Mouse (Mus musculus): ENCODE results near the gene Mindy4. TPM values are rescaled to one million over a fixed set of nuclear protein-coding genes. Genes with fewer than 3 reads are reported as not detected.

Mindy4 gene
- total RNA-seq, 2 experiments from 2014 or later, result 4.9 to 5.2 TPM

GRCm38 (mm10) chr6:55203931-55204330, 748 bp downstream of the Mindy4 start:
- intact Hi-C loops (cut with DNase I), result no loop called here
- DNase-seq, result no peak

GRCm38 (mm10) chr6:55207786-55208185, 4.6 kb downstream of the Mindy4 start:
- intact Hi-C loops (cut with DNase I), result no loop called here
- DNase-seq, result no peak

- peak; percentile 26 to 44 for DNase-seq
- intact Hi-C loops (cut with DNase I), result no loop called here
Measured at GRCm38 (mm10) chr6:55210423-55211365, 7.5 kb downstream of the Mindy4 start.

- peak; percentile 24 to 25 for DNase-seq
- intact Hi-C loops (cut with DNase I), result no loop called here
Measured at GRCm38 (mm10) chr6:55214541-55214940, 11.4 kb downstream of the Mindy4 start.

- intact Hi-C loops (cut with DNase I), result no loop called here
- no peak for DNase-seq
Measured at GRCm38 (mm10) chr6:55218232-55218631, 15.0 kb downstream of the Mindy4 start.

- intact Hi-C loops (cut with DNase I), result no loop called here
- no peak for DNase-seq
Measured at GRCm38 (mm10) chr6:55223986-55224385, 20.8 kb downstream of the Mindy4 start.

- no peak for DNase-seq
- intact Hi-C loops (cut with DNase I), result no loop called here
Measured at GRCm38 (mm10) chr6:55230048-55230447, 26.9 kb downstream of the Mindy4 start.

- intact Hi-C loops (cut with DNase I), result loop anchor here (2.0 kb wide), 1 partner anchor 273 kb away; no protein-coding TSS in a partner anchor
Measured at GRCm38 (mm10) chr6:55232101-55232500, 28.9 kb downstream of the Mindy4 start.

GRCm38 (mm10) chr6:55232524-55233264, 29.5 kb downstream of the Mindy4 start:
- DNase-seq, result peak; percentile 57 to 73
- intact Hi-C loops (cut with DNase I), result loop anchor here (1.0 to 2.0 kb wide), 2 partner anchors 152 to 272 kb away; no protein-coding TSS in a partner anchor

More at GRCm38 (mm10) chr6:55232101-55232500, 28.9 kb downstream of the Mindy4 start:
- no peak for DNase-seq

- DNase-seq, result no peak
- intact Hi-C loops (cut with DNase I), result loop anchor here (1.0 to 2.0 kb wide), 2 partner anchors 151 to 271 kb away; no protein-coding TSS in a partner anchor
Measured at GRCm38 (mm10) chr6:55233326-55233725, 30.1 kb downstream of the Mindy4 start.

- intact Hi-C loops (cut with DNase I), result no loop called here
- DNase-seq, result no peak
Measured at GRCm38 (mm10) chr6:55234636-55235035, 31.5 kb downstream of the Mindy4 start.

GRCm38 (mm10) chr6:55235733-55236132, 32.5 kb downstream of the Mindy4 start:
- intact Hi-C loops (cut with DNase I), result no loop called here
- no peak for DNase-seq

GRCm38 (mm10) chr6:55239931-55240330, 36.7 kb downstream of the Mindy4 start:
- peak; percentile 19 to 29 for DNase-seq
- intact Hi-C loops (cut with DNase I), result no loop called here

GRCm38 (mm10) chr6:55240591-55241260, 37.5 kb downstream of the Mindy4 start:
- intact Hi-C loops (cut with DNase I), result no loop called here

GRCm38 (mm10) chr6:55241479-55241878, 38.3 kb downstream of the Mindy4 start:
- intact Hi-C loops (cut with DNase I), result no loop called here
- peak; percentile 41 to 51 for DNase-seq

More at GRCm38 (mm10) chr6:55240591-55241260, 37.5 kb downstream of the Mindy4 start:
- no peak for DNase-seq

GRCm38 (mm10) chr6:55245680-55246079, 42.5 kb downstream of the Mindy4 start:
- intact Hi-C loops (cut with DNase I), result loop anchor here (1.0 kb wide), 1 partner anchor 49 kb away; no protein-coding TSS in a partner anchor
- DNase-seq, result peak; percentile 46 to 49

GRCm38 (mm10) chr6:55246441-55246840, 43.3 kb downstream of the Mindy4 start:
- intact Hi-C loops (cut with DNase I), result no loop called here
- no peak for DNase-seq

GRCm38 (mm10) chr6:55246911-55247438, 43.8 kb downstream of the Mindy4 start:
- DNase-seq, result no peak
- intact Hi-C loops (cut with DNase I), result no loop called here

GRCm38 (mm10) chr6:55249263-55249662, 46.1 kb downstream of the Mindy4 start:
- intact Hi-C loops (cut with DNase I), result no loop called here
- no peak for DNase-seq

GRCm38 (mm10) chr6:55250809-55251208, 47.6 kb downstream of the Mindy4 start:
- intact Hi-C loops (cut with DNase I), result no loop called here
- DNase-seq, result peak; percentile 45 to 52

Data from heart, postnatal 10 days (tissue).